23 mouse cellular contexts compared by ENCODE assay signal in genomic region chrX:50909915-50910314, GRCm38 (mm10). TPM values are rescaled to one million over a fixed set of nuclear protein-coding genes. Genes with fewer than 3 reads are reported as not detected.
DNase-seq lines count a peak whose midpoint lies in the region; ATAC-seq lines count a peak whose summit lies in the region.
"Had no signal": no experiment of that assay in that cellular context is flagged by ENCODE, and none has a peak within 500 bp of the region (broad histone marks: within the 10 kb centered on the region; RNA-seq: fewer than 3 reads in every experiment).

No protein-coding gene starts in this region.

- intact Hi-C loops in gastrocnemius, postnatal 36 days (cut with DNase I): no loop called here

- ATAC-seq in hematopoietic stem cell, adult 5-6 weeks (replicated peaks in 1 of 2; ENCODE audit: insufficient read depth in 1 of 2, low FRiP score in 2 of 2, low TSS enrichment in 1 of 2, low read depth in 1 of 2, poor library complexity in 2 of 2, severe bottlenecking in 2 of 2): peak; percentile 65 to 66
- ATAC-seq: activated CD4-positive, CD25-positive, alpha-beta regulatory T cell, adult 4 months; CD4-positive, CD25-positive, alpha-beta regulatory T cell, adult 4 months; forebrain, embryonic 14.5 days; forebrain, postnatal 0 days; hindbrain, embryonic 16.5 days; intestine, embryonic 15.5 days had no signal

- peak; percentile 50 to 65 for DNase-seq in cerebellum, postnatal 10 days
- DNase-seq in cerebellum, adult 11 months: no peak
- DNase-seq in gastrocnemius, postnatal 10 days: peak; percentile 9
- no peak for DNase-seq in gastrocnemius, postnatal 36 days
- DNase-seq in 416B (ENCODE audit: low read depth): peak; percentile 41
- DNase-seq in kidney, adult 11 months: no peak
- DNase-seq: adrenal gland, postnatal 14 days; cerebellum, adult 11-12 months; cerebellum, adult 8-10 months; cerebellum, postnatal 36 days; forebrain, postnatal 0 days; gastrocnemius, postnatal 25 days; heart, adult 11 months; kidney, adult 18-20 months; kidney, adult 9 months had no signal

RNA-seq across cellular contexts. Expression of gene Frmd7, which starts 32.6 kb away (rescaled TPM):
- 1 to 10 TPM in 1 of 2 experiments, under 1 TPM in 1; 0.78 to 1.2 TPM for total RNA-seq in gastrocnemius, postnatal 10 days (2021)
- total RNA-seq in gastrocnemius, postnatal 36 days (2021): under 1 TPM; 0.41 to 0.44 TPM
- not detected in 2 replicates for total RNA-seq in hematopoietic stem cell, adult 5-6 weeks (2017)
- total RNA-seq: adrenal gland, postnatal 14 days; heart, postnatal 25 days; MEL had no signal

Comparison
In these comparisons a context has a peak if more than half of its experiments do, and no peak if none do; other contexts are left out.
1. DNase-seq: peak in cerebellum, postnatal 10 days (2 of 2), gastrocnemius, postnatal 10 days (single experiment) and 416B (single experiment); none in cerebellum, adult 11 months (single experiment), gastrocnemius, postnatal 36 days (0 of 2) and kidney, adult 11 months (single experiment).